Mouse (Mus musculus): Measurements from ENCODE around the gene Magea1. TPM values are rescaled to one million over a fixed set of nuclear protein-coding genes. Genes with fewer than 3 reads are reported as not detected.
"Not testable (repeated sequence)": the region's sequence is repeated elsewhere in the genome, so short reads cannot be mapped to it uniquely, and the experiment has no call there.

Magea1 gene
- not detected in 2 replicates for polyA plus RNA-seq (2012; rRNA removed)

DNA sequence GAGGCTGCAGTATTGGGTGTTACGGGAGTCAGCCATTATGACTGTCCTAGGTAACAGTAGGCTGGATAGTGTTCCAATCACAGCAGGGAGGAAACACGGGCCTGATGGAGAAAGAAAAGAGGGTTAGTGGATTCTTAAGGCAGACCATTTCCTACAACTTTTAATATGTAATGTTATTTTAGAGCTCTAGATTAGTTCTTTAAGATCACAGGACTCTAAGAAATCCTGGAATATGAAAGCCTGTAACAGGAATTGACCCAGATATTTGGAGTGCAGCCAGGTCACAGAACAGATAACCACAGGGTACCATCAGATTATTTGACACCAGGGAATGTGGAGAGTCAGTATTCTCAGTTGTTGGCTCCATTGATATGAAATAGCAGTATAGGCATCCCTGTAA, at the start of gene Magea1:
TSS of gene Magea1 (minus strand) at position 101 of the 400 bp plus-strand sequence.
- not testable (repeated sequence) for H3K4me1 ChIP-seq (ENCODE audit: control insufficient read depth, insufficient read depth, low read length); H3K4me3 ChIP-seq (replicated peaks; ENCODE audit: extremely low read depth, low read depth, low read length); DNase-seq
- 80% methylated on average over 1 of the region's 2 CpGs for WGBS

DNA sequence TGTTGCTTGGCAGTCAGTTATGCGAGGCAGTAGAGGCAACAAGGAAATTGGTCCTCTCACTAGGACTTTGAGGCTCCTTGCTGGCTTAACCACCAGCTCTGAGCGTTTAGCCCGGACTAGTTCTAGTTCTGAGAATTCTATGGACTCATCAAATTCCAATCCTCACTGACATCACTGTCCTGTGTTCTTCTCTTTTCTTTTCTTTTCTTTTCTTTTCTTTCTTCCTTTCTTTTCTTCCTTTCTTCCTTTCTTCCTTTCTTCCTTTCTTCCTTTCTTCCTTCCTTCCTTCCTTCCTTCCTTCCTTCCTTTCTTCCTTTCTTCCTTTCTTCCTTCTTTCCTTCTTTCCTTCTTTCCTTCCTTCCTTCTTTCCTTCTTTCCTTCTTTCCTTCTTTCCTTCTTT, 38.7 kb upstream of the Magea1 start, which contains the start of gene Cldn34b2:
TSS of gene Cldn34b2 (minus strand) at position 101 of the 400 bp plus-strand sequence.
- H3K4me1 ChIP-seq (ENCODE audit: control insufficient read depth, insufficient read depth, low read length); DNase-seq; H3K4me3 ChIP-seq (replicated peaks; ENCODE audit: extremely low read depth, low read depth, low read length): not testable (repeated sequence)
- WGBS = 81% methylated on average over 3 of the region's 3 CpGs

DNA sequence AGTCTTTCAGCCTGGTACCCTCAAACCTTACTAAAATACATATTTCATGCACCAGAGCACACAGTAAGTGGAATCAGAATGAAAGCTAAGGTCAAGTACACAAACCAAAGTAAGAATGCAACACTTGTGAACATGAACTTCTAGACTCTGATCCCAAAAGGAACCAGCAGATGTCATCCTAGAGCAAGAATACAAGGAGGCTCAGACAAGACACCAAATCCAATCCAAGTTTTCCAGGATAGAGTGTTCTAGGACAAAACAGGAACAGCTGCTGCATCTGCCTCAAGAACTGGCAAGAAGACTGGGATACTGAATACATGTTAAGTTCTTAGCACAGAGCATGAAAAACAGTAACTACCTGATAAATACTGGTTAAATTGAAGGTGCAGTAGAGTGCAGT, 8.4 kb upstream of the Magea1 start:
- DNase-seq = no peak
- Histone ChIP-seq H3K4me3 (replicated peaks; ENCODE audit: extremely low read depth, low read depth, low read length) (no peak overlapping the region), H3K4me1 (ENCODE audit: control insufficient read depth, insufficient read depth, low read length) (no peaks in the 10 kb centered on the region)
- TF ChIP-seq CTCF (IDR thresholded peaks at IDR 0.05; ENCODE audit: insufficient read depth, low read length) (no peak), POLR2A (IDR thresholded peaks at IDR 0.05; ENCODE audit: borderline replicate concordance, extremely low read depth, low read depth, low read length) (no peak)

DNA sequence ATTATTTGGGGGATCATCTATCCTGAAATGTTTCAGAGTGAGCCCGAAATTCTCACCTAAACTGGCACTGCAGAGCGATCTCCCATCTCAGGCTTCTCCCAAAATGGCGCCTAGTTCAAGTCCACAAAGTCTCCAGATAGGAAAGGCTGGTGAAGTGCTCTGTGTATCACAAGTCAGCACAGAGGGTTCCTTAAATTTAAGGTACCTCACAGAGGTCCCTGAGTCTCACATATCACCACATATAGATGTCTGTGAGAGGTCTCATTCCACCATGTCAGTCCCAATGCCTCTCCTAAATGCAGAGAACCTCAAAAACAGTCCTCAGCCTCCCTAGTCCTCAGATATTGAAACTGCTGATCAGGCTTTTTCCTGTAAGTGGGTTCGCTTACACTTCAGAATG, 4.0 kb upstream of the Magea1 start, which contains the start of gene Magea2:
TSS of gene Magea2 (minus strand) at position 101 of the 400 bp plus-strand sequence.
- 66% methylated on average over 4 of the region's 4 CpGs for WGBS
- not testable (repeated sequence) for H3K4me1 ChIP-seq (ENCODE audit: control insufficient read depth, insufficient read depth, low read length); DNase-seq; H3K4me3 ChIP-seq (replicated peaks; ENCODE audit: extremely low read depth, low read depth, low read length)

DNA sequence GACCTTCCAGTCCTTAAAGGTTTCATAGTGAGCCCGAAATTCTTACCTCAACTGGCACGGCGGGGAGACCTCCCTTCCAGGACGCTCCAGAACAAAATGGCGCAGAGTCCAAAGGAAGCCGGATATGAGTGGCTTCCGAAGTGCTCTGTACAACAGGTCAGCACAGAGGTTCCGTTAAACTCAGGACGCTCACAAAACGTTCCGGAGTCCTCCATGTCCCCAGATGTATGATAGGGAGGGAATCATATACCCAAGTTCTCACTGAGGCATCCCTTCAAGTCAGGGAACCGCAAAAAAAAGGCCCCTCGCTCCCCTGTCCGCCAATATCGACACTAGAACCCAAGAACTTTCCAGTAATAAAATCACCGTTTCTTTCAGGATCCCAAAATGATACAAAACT, 26.5 kb downstream of the Magea1 start, which contains the start of gene Magea5:
TSS of gene Magea5 (minus strand) at position 101 of the 400 bp plus-strand sequence.
- H3K4me3 ChIP-seq (replicated peaks; ENCODE audit: extremely low read depth, low read depth, low read length); DNase-seq; H3K4me1 ChIP-seq (ENCODE audit: control insufficient read depth, insufficient read depth, low read length): not testable (repeated sequence)
- 83% methylated on average over 16 of the region's 16 CpGs for WGBS

Other genes starting within 250 kb of the Magea1 start
- not detected in 2 replicates for gene Cldn34b1, start 199.5 kb downstream of the Magea1 start, polyA plus RNA-seq (2012; rRNA removed)
- gene Magea6, start 153.8 kb downstream of the Magea1 start, polyA plus RNA-seq (2012; rRNA removed) = not detected in 2 replicates
- not detected in 2 replicates for gene Magea3, start 140.3 kb downstream of the Magea1 start, polyA plus RNA-seq (2012; rRNA removed)
- gene Magea8, start 93.9 kb downstream of the Magea1 start, polyA plus RNA-seq (2012; rRNA removed) = not detected in 2 replicates
- not detected in 2 replicates for gene Magea5, start 26.6 kb downstream of the Magea1 start, polyA plus RNA-seq (2012; rRNA removed)
- not detected in 2 replicates for gene Magea2, start 3.9 kb upstream of the Magea1 start, polyA plus RNA-seq (2012; rRNA removed)
- gene Cldn34b2, start 38.6 kb upstream of the Magea1 start, polyA plus RNA-seq (2012; rRNA removed) = not detected in 2 replicates
- gene Sat1, start 126.7 kb upstream of the Magea1 start, polyA plus RNA-seq (2012; rRNA removed) = 40.0 and 65.8 TPM in 2 replicates
- gene Acot9, start 172.7 kb upstream of the Magea1 start, polyA plus RNA-seq (2012; rRNA removed) = 12.7 and 18.8 TPM in 2 replicates

All from lung, adult 2 months (tissue).